Mouse (Mus musculus): ENCODE results near the gene Serpinc1.

DNA sequence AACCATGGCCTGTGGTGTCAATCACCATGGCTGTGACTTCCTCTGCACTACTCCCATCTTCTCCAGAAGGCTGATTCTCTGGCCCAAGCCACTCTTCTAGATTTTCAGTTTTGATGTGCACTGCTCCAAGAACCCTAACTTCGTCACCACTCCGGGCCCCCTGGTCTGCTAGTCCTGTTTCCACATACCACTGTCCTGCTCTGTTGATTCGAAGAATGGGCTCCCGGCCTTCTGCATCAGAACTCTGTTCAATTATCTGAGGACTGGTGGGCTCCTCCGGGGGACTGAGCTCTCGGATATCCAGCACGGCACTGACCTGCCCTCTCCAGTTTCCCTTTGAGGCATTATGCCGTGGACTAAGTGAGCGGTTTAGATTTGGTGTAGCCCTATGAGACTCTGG, 53.5 kb downstream of the Serpinc1 start:
- TF ChIP-seq CTCF (IDR thresholded peaks at IDR 0.05; ENCODE audit: low read depth, low read length) (no peak), POLR2AphosphoS5 (IDR thresholded peaks at IDR 0.05; ENCODE audit: insufficient replicate concordance, low read depth, low read length) (no peak), GATA1 (IDR thresholded peaks at IDR 0.05; ENCODE audit: borderline replicate concordance, low read length) (no peak)

All from G1E (cell line).